Mouse (Mus musculus) lung, adult 2 months (tissue): ENCODE measurements at regions not wholly inside any gene's neighbourhood (a gene's known extent, or its start where the extent isn't known, plus 50 kb on each side); places are given as distances from the start of the nearest gene placed in this dataset.

ENCODE experiments used
- CTCF ChIP-seq: fragments of 200-500 bp; IDR thresholded peaks from 2 replicates; pipeline ENCODE4 v1.5.1; 2011; ENCODE audit warnings: mild to moderate bottlenecking, low read length, control low read depth; ENCODE audit not compliant: insufficient read depth
- POLR2A ChIP-seq: fragments of 200-500 bp; IDR thresholded peaks from 2 replicates; pipeline ENCODE4 v1.6.1; 2011; ENCODE audit warnings: low read depth, mild to moderate bottlenecking, control low read depth, low read length, borderline replicate concordance; ENCODE audit errors: extremely low read depth

- TF ChIP-seq POLR2A (no peak), CTCF (no peak)
Observed at GRCm38 (mm10) chr4:71480960-71481359, 276.8 kb downstream of the Gm11232 start.
